Mouse (Mus musculus) brain, embryonic 14.5 days (tissue): ENCODE data around the gene Elmo3. TPM values are rescaled to one million over a fixed set of nuclear protein-coding genes. Genes with fewer than 3 reads are reported as not detected.

ENCODE experiments used
- DNase-seq: peaks from one replicate; pipeline ENCODE4 v3.0.0-alpha.2; 2011; ENCODE audit warnings: low read depth
- CTCF ChIP-seq: fragments of 200-500 bp; IDR thresholded peaks from 2 replicates; pipeline ENCODE4 v1.5.1; 2012; ENCODE audit warnings: inconsistent platforms, mild to moderate bottlenecking, moderate library complexity, borderline replicate concordance; ENCODE audit not compliant: insufficient read depth, insufficient read length; ENCODE audit errors: extremely low read depth
- POLR2A ChIP-seq: fragments of 200-500 bp; IDR thresholded peaks from 2 replicates; pipeline ENCODE4 v1.6.1; 2012; ENCODE audit warnings: mild to moderate bottlenecking, inconsistent platforms, borderline replicate concordance; ENCODE audit not compliant: poor library complexity, insufficient read depth, insufficient read length, severe bottlenecking; ENCODE audit errors: extremely low read depth
- polyA plus RNA-seq: library from polyadenylated mRNA; depleted of rRNA; stranded (reverse); fragments of >200 nt; gene quantifications from 2 replicates; pipeline ENCODE4 v1.2.3, GENCODE M21; 2012

Elmo3 gene
- polyA plus RNA-seq, 1 experiment = 2.3 TPM

DNA sequence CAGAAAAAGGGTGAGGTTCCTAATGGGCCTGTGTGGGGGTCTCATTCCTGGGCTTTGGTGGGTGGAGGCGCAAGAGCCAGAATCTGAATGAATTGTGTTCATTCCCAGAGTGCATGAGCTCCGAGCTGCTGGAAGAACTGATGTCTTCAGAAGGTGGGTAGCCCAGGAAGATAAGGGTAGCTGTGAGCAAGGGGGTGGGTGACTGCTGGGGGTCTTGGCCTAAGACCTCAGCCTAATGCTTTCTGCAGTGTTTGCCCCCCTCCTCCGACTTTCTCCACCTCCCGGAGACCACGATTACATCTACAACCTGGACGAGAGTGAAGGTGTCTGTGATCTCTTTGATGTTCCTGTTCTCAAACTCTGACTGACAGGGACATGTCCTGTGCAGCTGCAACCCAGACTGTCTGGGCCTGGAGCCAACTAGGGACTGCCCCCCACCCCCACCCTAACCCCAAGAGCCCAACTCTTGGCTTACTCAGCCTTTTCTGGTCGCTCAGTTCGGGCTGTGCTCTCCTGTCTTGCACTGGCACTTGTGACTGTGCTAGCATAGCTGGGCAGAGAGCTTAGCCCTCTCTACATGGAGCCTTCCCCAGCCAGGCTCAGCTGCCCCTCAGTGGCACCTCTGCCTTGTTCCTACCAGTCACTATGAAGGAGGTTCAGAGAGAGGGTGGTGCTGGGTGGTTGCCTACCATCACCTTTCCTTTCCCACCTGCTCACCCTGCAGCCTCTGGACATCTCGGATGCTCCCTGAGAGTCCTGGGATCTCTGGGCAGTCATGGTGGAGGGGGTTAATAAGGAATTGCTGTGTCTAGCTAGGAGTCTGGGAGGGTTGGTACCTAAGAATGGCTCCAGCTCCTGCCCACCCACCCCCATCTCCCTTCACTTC, 833 bp upstream of the Elmo3 start:
- DNase-seq = peak; percentile 38
- TF ChIP-seq POLR2A = no peak
- TF ChIP-seq CTCF = no peak

DNA sequence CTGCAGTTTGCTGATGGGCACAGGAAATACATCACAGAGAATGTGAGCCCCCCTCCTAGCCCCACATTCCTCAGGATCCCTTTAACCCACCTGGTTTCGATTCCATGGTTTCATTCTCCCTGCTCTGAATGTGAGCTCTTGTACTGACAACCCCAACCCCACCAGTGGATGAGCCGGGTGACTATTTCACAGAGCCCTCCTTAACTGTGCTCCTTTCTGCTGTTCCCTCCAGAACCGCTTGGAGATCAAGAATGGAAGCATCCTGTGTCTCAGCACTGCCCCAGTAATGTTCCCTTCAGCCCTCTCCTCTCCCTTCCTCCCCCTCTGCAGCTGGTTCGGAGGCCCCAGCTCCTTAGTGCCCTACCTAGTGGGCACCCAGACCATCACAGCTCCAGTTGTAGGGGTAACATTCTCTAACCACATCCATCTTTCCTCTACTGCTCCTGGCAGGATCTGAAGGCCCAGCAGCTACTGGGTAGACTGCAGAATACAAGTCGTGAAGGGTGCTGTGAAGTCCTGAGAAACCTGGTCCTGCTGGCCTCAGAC, 818 bp downstream of the Elmo3 start:
- DNase-seq = no peak
- TF ChIP-seq POLR2A (no peak), CTCF (no peak)

DNA sequence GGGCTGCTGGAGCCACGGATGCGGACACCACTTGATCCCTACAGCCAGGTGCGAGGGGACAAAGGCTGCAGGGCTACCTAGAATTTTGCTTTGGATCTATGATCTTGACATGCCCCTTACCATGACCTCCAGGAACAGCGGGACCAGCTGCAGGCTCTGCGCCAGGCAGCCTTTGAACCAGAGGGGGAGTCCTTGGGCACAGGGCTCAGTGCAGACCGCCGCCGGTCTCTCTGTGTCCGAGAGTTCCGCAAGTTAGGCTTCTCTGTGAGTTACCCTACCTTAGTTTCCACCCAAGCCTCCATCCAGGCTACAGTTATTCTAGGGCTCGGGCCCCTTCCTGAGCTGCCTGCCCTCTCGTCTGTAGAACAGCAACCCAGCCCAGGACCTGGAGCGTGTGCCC, 2.3 kb downstream of the Elmo3 start:
- DNase-seq = no peak
- TF ChIP-seq CTCF = no peak
- TF ChIP-seq POLR2A = no peak

DNA sequence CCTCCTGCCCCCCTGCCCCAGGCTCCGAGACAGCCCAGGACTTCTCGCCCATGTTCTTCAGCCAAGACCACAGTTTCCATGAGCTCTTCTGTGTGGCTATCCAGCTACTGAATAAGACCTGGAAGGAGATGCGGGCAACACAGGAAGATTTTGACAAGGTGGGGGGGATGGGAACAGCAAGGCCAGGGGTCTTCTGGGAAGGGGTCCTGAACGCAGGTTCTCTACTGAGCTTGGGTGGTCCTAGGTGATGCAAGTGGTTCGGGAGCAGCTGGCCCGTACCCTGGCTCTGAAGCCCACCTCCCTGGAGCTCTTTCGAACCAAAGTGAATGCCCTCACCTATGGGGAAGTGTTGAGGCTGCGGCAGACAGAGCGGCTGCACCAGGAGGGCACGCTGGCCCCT, 3.0 kb downstream of the Elmo3 start:
- no peak for DNase-seq
- TF ChIP-seq CTCF = no peak
- no peak for TF ChIP-seq POLR2A

DNA sequence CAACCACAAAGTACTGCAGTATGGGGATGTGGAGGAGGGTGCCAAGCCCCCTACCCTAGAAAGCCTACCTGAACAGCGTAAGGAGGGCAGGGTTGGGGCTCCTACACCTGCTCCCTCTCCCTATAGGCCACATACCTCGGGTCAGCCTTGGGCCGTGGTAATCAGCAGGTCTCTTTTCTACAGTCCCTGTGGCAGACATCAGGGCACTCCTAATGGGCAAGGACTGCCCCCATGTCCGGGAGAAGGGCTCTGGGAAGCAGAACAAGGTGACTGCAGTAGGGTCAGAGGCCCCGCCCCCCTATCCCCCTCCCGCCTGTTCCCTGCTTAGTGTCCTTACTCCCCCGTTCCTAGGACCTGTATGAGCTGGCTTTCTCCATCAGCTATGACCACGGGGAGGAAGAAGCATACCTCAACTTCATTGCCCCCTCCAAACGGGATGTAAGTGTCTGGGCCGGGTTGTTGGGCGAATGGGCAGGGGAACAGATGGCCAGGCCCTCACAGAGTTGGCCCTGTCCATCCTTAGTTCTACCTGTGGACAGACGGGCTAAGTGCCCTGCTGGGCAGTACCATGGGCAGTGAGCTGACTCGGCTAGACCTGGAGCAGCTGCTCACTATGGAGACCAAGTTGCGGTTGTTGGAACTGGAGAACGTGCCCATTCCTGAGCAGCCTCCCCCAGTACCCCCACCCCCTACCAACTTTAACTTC, 3.9 kb downstream of the Elmo3 start:
- no peak for DNase-seq
- TF ChIP-seq CTCF = no peak
- no peak for TF ChIP-seq POLR2A

DNA sequence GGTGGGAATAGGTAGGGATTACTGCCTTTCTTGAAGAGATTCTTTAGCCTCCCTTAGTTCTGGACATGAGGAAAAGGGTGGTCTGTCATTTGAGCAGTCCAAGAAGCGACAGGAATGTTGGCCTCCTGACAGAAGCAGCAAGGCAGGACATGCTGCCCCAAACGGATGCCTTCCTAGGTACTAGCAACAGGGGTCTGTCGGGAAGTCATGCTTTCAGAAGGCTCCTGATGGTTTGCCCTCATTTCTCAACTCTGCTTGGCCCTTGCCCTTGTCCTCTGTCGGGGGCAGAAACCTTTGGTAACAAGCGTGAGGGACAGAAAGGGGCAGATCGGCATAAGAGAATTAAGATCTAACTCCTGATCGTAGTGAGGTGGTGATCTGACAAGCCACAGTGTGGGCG, 4.7 kb downstream of the Elmo3 start:
- TF ChIP-seq CTCF = no peak
- TF ChIP-seq POLR2A = no peak

DNA sequence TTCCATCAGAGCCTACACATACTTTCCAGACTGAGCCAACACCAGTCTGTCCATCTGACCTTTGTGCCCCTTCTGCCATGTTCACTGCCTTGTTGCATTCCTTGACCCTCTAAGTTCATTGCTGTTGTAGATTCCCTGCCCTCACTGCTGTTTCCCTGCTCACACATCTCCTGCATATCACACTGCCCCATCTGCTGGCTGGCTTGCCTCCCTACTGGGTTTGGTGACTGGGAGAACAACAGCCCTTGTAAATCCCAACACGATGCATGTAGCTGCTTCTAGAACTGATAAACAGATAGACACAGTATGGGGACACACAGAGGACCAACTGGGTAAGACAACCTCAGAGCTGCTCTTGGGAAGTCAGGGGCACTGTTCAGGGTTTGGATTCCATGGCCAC, 6.3 kb downstream of the Elmo3 start:
- no peak for DNase-seq
- TF ChIP-seq POLR2A (no peak), CTCF (no peak)

More for the DNA sequence above, 4.7 kb downstream of the Elmo3 start:
- no peak for DNase-seq

DNA sequence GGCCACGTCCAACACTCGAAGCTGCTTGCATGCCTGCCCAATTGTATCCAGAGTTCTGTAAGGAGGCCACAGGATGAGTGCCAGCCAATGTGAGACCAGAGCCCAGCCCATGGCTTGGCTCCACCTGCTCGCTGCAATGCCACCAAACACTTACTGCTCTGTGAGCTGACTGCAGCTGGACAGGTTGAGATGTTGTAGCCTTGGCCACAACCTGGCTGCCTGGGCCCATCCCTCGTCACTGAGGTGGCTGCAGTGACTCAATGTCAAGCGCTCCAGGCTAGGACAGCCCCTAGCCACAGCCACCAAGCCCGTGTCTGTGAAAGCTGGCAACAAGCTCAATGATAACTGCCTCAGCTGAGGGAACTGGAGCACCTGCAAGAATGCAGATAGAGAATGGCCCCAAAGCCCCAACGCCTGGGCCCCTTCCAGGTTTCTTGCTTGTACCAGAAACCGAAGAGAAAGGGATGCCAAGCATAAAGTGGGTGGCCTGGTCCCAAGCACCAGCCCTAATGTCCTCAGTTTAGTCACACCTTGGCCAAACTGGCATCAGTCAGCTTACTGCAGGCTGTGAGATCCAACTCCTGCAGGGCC, 7.6 kb downstream of the Elmo3 start:
- no peak for DNase-seq
- TF ChIP-seq POLR2A = no peak
- TF ChIP-seq CTCF = no peak

DNA sequence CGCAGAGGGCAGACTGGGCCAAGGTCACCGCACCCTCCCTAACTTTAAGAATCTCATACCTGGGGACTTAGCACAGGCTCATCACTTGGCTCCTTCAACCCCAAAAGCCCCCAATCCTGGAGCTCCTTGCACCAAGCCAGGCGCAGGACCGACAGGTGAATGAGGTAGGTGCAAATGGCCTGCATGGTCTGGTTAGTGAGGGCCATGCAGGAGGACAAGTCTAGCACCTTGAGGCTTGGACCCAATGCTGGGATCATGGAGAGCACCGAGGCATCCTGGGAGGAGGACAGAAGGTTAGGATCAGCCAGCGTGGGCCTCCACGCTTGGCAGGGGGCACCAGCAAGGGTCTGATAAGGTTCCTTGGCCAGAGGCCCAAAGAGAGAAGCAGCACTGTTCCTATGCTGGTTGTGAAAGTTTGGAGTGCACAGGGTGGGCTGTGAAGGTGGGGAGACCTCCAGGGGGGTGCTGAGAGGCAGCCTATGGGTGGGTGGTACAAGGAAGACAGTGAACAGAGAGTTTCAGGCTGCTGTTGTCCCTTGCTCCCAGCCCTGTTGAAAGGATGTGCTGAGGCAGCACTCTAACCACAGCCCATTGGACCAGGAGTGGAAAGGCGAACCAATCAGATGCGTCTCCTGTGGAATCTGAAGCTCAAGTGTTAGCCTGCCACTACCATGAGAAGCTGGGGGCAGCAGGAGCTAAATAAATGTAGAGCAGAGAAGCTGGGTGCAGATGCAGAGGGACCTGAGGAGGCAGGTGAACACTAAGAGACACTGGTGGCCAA, 8.4 kb downstream of the Elmo3 start:
- no peak for DNase-seq
- TF ChIP-seq POLR2A (no peak), CTCF (no peak)

DNA sequence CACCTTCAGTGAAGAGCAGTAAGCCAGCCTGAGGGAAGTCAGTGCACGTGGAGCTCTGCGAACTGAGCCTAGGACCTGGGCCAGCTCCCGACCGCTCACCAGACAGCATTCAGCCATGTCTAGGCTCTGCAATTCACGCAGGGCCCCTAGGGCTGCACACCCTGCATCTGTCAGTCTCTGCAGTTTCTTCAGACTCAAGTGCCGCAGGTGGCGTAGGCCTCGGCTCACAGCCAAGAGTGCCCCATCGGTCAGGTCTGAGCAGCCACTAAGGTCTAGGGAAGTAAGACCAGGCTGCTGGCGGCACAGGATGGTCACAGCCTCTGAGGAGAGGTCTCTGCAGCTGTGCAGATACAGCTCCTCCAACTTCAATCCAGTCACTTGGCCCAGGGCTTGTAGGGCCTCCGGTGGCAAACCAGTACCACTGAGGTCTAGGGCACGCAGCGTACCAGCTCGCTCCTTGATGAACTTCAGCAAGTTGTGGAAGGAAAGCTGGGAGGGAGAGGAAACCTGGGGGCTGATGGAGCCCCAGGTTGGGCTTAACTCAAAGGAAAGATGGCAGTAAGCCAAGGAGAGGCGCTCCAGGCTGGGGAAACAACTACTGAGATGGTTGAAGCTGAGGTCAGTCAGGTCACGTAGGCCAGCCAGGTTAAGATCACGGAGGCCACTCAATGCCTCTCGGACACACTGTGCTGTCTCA, 9.8 kb downstream of the Elmo3 start:
- DNase-seq = no peak
- TF ChIP-seq POLR2A (no peak), CTCF (no peak)

DNA sequence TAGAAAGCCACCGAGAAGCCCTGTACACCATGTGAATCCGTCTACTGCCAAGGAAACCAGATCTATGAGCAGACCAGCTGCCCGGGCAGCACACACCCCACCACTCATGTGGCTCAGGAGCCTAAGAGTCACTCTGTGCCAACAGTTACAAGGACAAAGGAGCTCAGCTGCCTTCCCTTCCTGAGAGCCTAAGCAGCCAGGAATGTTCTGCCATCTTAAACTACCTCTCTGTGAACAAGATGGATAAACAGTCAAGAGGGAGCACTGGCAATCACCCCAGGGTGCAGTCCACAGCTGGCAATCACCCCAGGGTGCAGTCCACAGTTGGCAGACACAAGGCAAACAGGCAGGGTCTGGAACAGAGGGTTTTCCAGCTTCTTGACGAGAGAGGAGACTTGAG, 12.5 kb downstream of the Elmo3 start:
- no peak for TF ChIP-seq POLR2A
- no peak for TF ChIP-seq CTCF
- DNase-seq = no peak
